Mouse (Mus musculus): ENCODE data around the gene Il11ra1. TPM values are rescaled to one million over a fixed set of nuclear protein-coding genes. Genes with fewer than 3 reads are reported as not detected.
"Not testable (repeated sequence)": the region's sequence is repeated elsewhere in the genome, so short reads cannot be mapped to it uniquely, and the experiment has no call there.

Gene Il11ra1
- polyA plus RNA-seq, 1 experiment from 2014 or later, result 317 TPM

DNA sequence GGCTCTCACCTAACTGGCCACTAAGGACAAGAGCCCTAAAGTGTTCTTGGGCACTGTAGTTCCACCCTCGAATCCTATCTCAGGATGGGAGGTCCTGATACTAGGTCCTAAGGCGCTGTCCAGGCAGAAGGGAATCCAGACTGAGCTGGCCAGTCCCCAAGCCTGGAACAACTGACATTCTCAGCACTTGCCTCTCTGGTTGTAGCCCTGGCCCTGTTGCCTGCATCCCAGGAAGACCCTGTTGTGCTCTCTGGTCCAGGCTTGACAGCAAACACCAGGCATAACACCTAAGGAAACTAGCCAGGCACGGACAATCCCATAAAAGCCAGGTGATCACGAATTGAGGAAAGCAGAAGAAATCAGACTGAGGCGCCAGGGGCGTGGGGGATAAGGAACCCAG, 17.0 kb upstream of the Il11ra1 start:
- Histone ChIP-seq H3K9ac (ENCODE audit: low read depth, low read length) (no peak overlapping the region), H3K27me3 (replicated peaks; ENCODE audit: control insufficient read depth, insufficient read depth, low read length) (no peaks in the 10 kb centered on the region), H3K4me3 (ENCODE audit: low read depth, low read length) (no peak overlapping the region), H3K4me1 (ENCODE audit: control insufficient read depth, insufficient read depth, low read length) (peaks cover 11% of the 10 kb centered on the region), H3K4me2 (ENCODE audit: low read depth, low read length) (no peak overlapping the region), H3K36me3 (ENCODE audit: control insufficient read depth, insufficient read depth, low read length) (no peaks in the 10 kb centered on the region), H3K27ac (replicated peaks; ENCODE audit: low read depth, low read length) (0 out of 2 replicates have a peak overlapping the region, but pooled peaks have one; percentile 24), H3K9me3 (ENCODE audit: control insufficient read depth, low read length) (no peaks in the 10 kb centered on the region)
- DNase-seq (ENCODE audit: low spot score) (no peak), ATAC-seq (ENCODE audit: low read depth) (no peak)
- WGBS, result 30% methylated on average over 6 of the region's 6 CpGs

DNA sequence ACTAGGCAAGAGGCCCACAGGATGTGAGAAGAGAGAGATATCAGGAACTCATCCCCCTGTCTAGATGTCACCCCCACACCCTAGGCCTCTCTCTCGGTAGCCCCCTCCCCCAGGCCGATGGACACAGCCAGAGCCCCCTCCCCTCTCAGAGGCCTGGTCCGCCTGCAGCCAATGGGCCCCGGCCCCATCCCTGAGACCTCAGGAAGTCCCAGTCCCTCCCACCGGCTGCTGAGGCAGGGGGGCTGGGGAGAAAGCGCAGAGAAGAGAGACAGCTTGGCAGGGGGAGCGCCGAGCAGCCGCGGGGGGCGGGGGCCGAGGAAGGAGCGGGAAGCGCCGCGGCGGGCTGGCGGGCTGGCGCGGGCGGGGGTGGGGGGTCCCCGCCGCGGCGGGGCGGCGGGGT, 16.5 kb upstream of the Il11ra1 start:
- H3K9me3 ChIP-seq (ENCODE audit: control insufficient read depth, low read length); H3K9ac ChIP-seq (ENCODE audit: low read depth, low read length); H3K27me3 ChIP-seq (replicated peaks; ENCODE audit: control insufficient read depth, insufficient read depth, low read length); DNase-seq (ENCODE audit: low spot score); H3K36me3 ChIP-seq (ENCODE audit: control insufficient read depth, insufficient read depth, low read length); H3K27ac ChIP-seq (replicated peaks; ENCODE audit: low read depth, low read length): not testable (repeated sequence)
- ATAC-seq (ENCODE audit: low read depth), result peak; percentile 60
- H3K4me3 ChIP-seq (ENCODE audit: low read depth, low read length), result peak overlapping the region; percentile 20; the same call in 1 of the 2 replicates
- peak overlapping the region; percentile 34; the same call in 1 of the 2 replicates for H3K4me2 ChIP-seq (ENCODE audit: low read depth, low read length)
- peaks cover 11% of the 10 kb centered on the region for H3K4me1 ChIP-seq (ENCODE audit: control insufficient read depth, insufficient read depth, low read length)
- 0% methylated on average over 1 of the region's 27 CpGs for WGBS

- not testable (repeated sequence) for H3K9ac ChIP-seq (ENCODE audit: low read depth, low read length); H3K27me3 ChIP-seq (replicated peaks; ENCODE audit: control insufficient read depth, insufficient read depth, low read length); H3K36me3 ChIP-seq (ENCODE audit: control insufficient read depth, insufficient read depth, low read length); H3K27ac ChIP-seq (replicated peaks; ENCODE audit: low read depth, low read length); DNase-seq (ENCODE audit: low spot score); H3K9me3 ChIP-seq (ENCODE audit: control insufficient read depth, low read length)
- 10% methylated on average over 16 of the region's 27 CpGs for WGBS
- Histone ChIP-seq H3K4me1 (ENCODE audit: control insufficient read depth, insufficient read depth, low read length) (peaks cover 11% of the 10 kb centered on the region), H3K4me3 (ENCODE audit: low read depth, low read length) (peak overlapping the region; percentile 21; the same call in 1 of the 2 replicates), H3K4me2 (ENCODE audit: low read depth, low read length) (peak overlapping the region; percentile 46)
- peak; percentile 6; the same call in 1 of the 2 replicates for ATAC-seq (ENCODE audit: low read depth)
Measured at GRCm38 (mm10) chr4:41684131-41684930, 15.5 kb upstream of the Il11ra1 start.

GRCm38 (mm10) chr4:41684931-41685453, 14.8 kb upstream of the Il11ra1 start:
- H3K9ac ChIP-seq (ENCODE audit: low read depth, low read length); H3K4me3 ChIP-seq (ENCODE audit: low read depth, low read length); DNase-seq (ENCODE audit: low spot score); H3K9me3 ChIP-seq (ENCODE audit: control insufficient read depth, low read length); H3K36me3 ChIP-seq (ENCODE audit: control insufficient read depth, insufficient read depth, low read length); H3K27me3 ChIP-seq (replicated peaks; ENCODE audit: control insufficient read depth, insufficient read depth, low read length); H3K27ac ChIP-seq (replicated peaks; ENCODE audit: low read depth, low read length): not testable (repeated sequence)
- Histone ChIP-seq H3K4me1 (ENCODE audit: control insufficient read depth, insufficient read depth, low read length) (peaks cover 11% of the 10 kb centered on the region; the same call in 1 of the 2 replicates), H3K4me2 (ENCODE audit: low read depth, low read length) (peak overlapping the region; percentile 18; the same call in 1 of the 2 replicates)
- ATAC-seq (ENCODE audit: low read depth), result peak; percentile 2; the same call in 1 of the 2 replicates
- WGBS, result 6% methylated on average over 14 of the region's 14 CpGs

DNA sequence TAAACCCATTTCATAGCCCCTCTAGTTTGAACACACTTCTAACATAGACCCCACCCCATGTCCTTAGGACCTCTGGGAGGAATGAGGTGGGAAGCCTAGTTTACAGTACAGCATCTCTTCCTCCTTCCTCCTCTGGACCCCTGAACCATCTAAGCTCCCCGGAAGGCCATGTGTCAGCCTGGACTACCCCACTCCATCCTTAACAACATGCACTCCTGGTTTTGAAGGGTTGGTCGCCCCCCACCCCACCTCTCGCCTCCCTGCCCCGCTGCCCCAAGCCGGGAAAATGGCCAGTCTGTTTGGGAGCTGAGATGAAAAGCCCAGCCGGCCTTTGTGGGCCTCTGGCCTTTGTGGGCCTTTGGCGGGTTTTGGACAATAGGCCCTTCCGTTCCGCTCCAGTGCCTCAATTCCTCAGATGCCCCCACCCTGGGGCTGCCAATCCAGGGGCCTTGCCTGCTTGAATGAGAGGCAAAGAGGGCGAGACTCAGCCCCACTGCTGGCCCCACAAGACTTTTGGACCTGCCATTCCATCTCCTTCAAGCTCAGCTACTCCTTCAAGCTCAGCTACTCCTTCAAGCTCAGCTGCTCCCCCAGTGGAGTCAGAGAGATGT, 13.8 kb upstream of the Il11ra1 start:
- H3K9me3 ChIP-seq (ENCODE audit: control insufficient read depth, low read length), result not testable (repeated sequence)
- WGBS, result 52% methylated on average over 5 of the region's 10 CpGs

DNA sequence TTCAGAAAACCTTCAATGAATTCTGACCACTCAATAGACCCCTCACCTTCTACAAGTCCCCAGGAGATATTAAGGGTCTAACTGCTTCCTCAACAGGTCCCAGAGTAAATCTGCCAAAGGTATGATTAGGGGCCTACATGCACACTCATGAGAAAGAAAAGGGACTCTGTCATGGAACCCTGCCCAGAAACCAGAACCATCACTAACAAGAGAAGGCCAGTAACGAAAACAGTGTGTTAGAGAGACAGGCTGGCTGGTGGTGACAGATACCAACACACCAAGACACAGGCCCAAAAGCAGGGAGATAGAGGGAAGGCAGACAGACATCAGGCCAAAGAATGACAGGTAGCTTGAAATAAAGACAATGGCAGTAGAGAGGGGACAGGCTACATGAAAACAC, 11.2 kb upstream of the Il11ra1 start:
- 55% methylated on average over 1 of the region's 1 CpGs for WGBS
- H3K4me2 ChIP-seq (ENCODE audit: low read depth, low read length); ATAC-seq (ENCODE audit: low read depth); H3K9ac ChIP-seq (ENCODE audit: low read depth, low read length); H3K36me3 ChIP-seq (ENCODE audit: control insufficient read depth, insufficient read depth, low read length); H3K27me3 ChIP-seq (replicated peaks; ENCODE audit: control insufficient read depth, insufficient read depth, low read length); H3K4me1 ChIP-seq (ENCODE audit: control insufficient read depth, insufficient read depth, low read length); H3K9me3 ChIP-seq (ENCODE audit: control insufficient read depth, low read length); H3K27ac ChIP-seq (replicated peaks; ENCODE audit: low read depth, low read length); DNase-seq (ENCODE audit: low spot score); H3K4me3 ChIP-seq (ENCODE audit: low read depth, low read length): not testable (repeated sequence)

More for the DNA sequence above, 13.8 kb upstream of the Il11ra1 start:
- not testable (repeated sequence) for H3K4me2 ChIP-seq (ENCODE audit: low read depth, low read length); DNase-seq (ENCODE audit: low spot score); H3K4me1 ChIP-seq (ENCODE audit: control insufficient read depth, insufficient read depth, low read length); H3K4me3 ChIP-seq (ENCODE audit: low read depth, low read length); H3K27me3 ChIP-seq (replicated peaks; ENCODE audit: control insufficient read depth, insufficient read depth, low read length); H3K36me3 ChIP-seq (ENCODE audit: control insufficient read depth, insufficient read depth, low read length); H3K9ac ChIP-seq (ENCODE audit: low read depth, low read length); H3K27ac ChIP-seq (replicated peaks; ENCODE audit: low read depth, low read length); ATAC-seq (ENCODE audit: low read depth)

DNA sequence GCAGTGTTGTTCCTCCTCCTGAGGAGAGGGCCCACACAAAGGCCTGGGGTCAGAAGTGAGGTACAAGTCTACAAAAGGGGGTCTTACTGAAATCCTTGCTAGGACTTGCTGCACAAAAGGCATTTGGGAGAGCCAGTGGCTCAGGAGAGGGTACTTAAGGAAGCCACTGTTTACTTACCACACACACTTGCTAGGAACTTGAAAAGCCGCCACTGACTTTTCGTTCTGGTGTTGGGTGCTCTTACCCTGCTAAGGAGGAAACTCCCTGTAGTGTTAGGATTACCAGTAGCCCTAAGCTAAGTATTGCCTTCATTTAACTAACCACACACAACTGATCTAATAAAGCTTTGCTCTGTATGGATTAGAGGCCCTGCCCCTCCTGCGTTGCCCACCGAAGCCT, 9.8 kb upstream of the Il11ra1 start:
- no CpG with 5 or more reads among the region's 4 CpGs for WGBS
- not testable (repeated sequence) for H3K9me3 ChIP-seq (ENCODE audit: control insufficient read depth, low read length); ATAC-seq (ENCODE audit: low read depth); DNase-seq (ENCODE audit: low spot score); H3K9ac ChIP-seq (ENCODE audit: low read depth, low read length); H3K4me3 ChIP-seq (ENCODE audit: low read depth, low read length); H3K27ac ChIP-seq (replicated peaks; ENCODE audit: low read depth, low read length); H3K4me1 ChIP-seq (ENCODE audit: control insufficient read depth, insufficient read depth, low read length); H3K27me3 ChIP-seq (replicated peaks; ENCODE audit: control insufficient read depth, insufficient read depth, low read length); H3K36me3 ChIP-seq (ENCODE audit: control insufficient read depth, insufficient read depth, low read length); H3K4me2 ChIP-seq (ENCODE audit: low read depth, low read length)

- not testable (repeated sequence) for H3K27me3 ChIP-seq (replicated peaks; ENCODE audit: control insufficient read depth, insufficient read depth, low read length); H3K9me3 ChIP-seq (ENCODE audit: control insufficient read depth, low read length); H3K36me3 ChIP-seq (ENCODE audit: control insufficient read depth, insufficient read depth, low read length); ATAC-seq (ENCODE audit: low read depth); H3K4me1 ChIP-seq (ENCODE audit: control insufficient read depth, insufficient read depth, low read length); H3K9ac ChIP-seq (ENCODE audit: low read depth, low read length); H3K27ac ChIP-seq (replicated peaks; ENCODE audit: low read depth, low read length); H3K4me3 ChIP-seq (ENCODE audit: low read depth, low read length); DNase-seq (ENCODE audit: low spot score)
- WGBS, result 16% methylated on average over 4 of the region's 4 CpGs
- H3K4me2 ChIP-seq (ENCODE audit: low read depth, low read length), result peak overlapping the region; percentile 29; the same call in 1 of the 2 replicates
Measured at GRCm38 (mm10) chr4:41693511-41693910, 6.3 kb upstream of the Il11ra1 start.
